Mouse (Mus musculus): Measurements from ENCODE around the gene Commd7.

DNA sequence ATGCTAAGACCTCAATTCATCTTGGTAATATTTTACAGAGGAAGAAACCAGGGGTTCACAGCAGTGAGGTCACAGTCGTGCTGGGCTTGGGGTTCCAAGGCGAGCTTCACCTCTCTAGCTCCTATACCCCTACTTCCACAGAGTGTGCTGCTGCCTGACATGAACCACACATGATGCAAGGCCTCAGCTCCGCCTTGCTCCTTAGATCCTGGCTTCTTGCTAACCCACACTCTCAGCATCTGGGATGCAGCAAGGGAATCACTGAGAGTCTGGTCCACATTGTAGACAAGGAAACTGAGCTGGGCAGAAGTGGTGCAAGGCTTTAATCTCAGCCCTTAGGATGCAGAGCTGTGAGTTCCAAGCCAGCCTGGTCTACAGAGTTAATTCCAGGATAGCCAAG is 52.5 kb downstream of the Commd7 start:
- TF ChIP-seq CTCF (IDR thresholded peaks at IDR 0.05; ENCODE audit: low read depth) (no peak), EP300 (IDR thresholded peaks at IDR 0.05; ENCODE audit: low read depth) (no peak)

Data from heart, postnatal 0 days (tissue).